Mouse (Mus musculus): ENCODE results near the gene St7. TPM values are rescaled to one million over a fixed set of nuclear protein-coding genes. Genes with fewer than 3 reads are reported as not detected.
"Not testable (repeated sequence)": the region's sequence is repeated elsewhere in the genome, so short reads cannot be mapped to it uniquely, and the experiment has no call there.

St7 gene
- polyA plus RNA-seq (2012; rRNA removed), result 7.7 and 8.9 TPM in 2 replicates

DNA sequence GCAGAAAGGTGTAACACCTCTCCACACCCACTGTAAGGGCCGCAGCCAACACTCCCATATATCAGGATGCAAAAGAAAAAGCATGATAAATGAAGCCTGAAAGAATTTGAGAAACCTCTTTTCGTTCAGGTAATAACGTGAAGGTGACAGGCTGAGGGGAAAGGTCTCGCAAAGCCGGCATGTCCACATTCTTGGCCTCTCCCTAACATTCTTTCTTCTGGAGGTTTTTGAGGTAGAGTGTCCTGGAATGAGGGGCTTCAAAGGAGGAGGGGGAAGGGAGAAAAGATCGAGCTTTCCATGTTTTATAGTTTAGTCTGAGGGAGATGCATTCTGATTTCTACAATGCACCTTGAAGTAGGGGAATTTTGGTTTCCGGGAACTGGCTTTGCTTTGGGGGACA, at the start of gene St7:
St7 (plus strand) TSS at position 287 of the 400 bp plus-strand sequence.
- WGBS, result 68% methylated on average over 7 of the region's 7 CpGs
- DNase-seq (ENCODE audit: low read depth, low spot score), result no peak

DNA sequence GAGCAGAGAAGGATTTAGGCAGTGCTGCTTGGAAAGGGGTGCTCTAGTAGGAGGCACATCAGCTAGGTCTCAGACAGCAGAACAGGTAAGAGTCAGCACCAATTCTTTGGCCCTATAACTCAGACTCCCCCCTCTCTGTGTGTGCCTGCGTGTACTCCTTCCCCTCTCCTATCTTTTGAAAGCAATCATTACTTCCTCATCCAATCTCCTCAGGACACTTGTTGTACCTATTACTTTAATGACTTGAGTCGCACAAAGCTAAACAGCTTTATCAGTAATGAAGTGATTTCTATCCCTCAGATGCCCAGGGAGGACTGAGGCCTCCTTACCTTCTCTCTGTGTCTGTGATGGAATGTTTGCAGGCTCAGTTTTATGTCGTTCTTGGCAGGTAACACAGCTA, 46.6 kb upstream of the St7 start:
- no peak for DNase-seq (ENCODE audit: low read depth, low spot score)
- 8% methylated on average over 3 of the region's 3 CpGs for WGBS

- DNase-seq (ENCODE audit: low read depth, low spot score), result no peak
- 55% methylated on average over 2 of the region's 2 CpGs for WGBS
Measured at GRCm38 (mm10) chr6:17652132-17652531, 40.6 kb upstream of the St7 start.

- WGBS, result 89% methylated on average over 2 of the region's 2 CpGs
Measured at GRCm38 (mm10) chr6:17655080-17655479, 37.7 kb upstream of the St7 start.

GRCm38 (mm10) chr6:17657308-17657707, 35.4 kb upstream of the St7 start:
- no peak for DNase-seq (ENCODE audit: low read depth, low spot score)
- WGBS, result 67% methylated on average over 1 of the region's 1 CpGs

More at GRCm38 (mm10) chr6:17655080-17655479, 37.7 kb upstream of the St7 start:
- DNase-seq (ENCODE audit: low read depth, low spot score), result no peak

GRCm38 (mm10) chr6:17665348-17665747, 27.4 kb upstream of the St7 start:
- DNase-seq (ENCODE audit: low read depth, low spot score), result no peak
- 94% methylated on average over 7 of the region's 7 CpGs for WGBS

DNA sequence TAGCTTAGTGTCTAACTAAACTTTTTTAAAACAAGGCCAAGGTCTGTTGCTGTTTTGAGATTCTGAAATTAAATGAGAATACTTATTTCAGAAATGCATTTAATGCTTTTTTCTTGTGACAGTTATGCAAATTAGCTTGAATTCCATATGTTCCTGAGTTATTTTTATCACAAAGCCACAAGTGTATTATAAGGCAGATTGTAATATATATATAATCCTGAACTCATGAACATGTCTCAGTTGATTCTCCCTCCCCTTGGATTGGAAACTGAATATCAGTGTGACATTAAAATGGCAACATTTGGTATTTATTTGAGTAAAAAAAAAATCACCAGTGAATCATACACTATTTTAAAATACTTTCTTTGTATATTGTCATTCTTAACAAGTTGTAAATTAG, 26.7 kb upstream of the St7 start:
- DNase-seq (ENCODE audit: low read depth, low spot score), result no peak

DNA sequence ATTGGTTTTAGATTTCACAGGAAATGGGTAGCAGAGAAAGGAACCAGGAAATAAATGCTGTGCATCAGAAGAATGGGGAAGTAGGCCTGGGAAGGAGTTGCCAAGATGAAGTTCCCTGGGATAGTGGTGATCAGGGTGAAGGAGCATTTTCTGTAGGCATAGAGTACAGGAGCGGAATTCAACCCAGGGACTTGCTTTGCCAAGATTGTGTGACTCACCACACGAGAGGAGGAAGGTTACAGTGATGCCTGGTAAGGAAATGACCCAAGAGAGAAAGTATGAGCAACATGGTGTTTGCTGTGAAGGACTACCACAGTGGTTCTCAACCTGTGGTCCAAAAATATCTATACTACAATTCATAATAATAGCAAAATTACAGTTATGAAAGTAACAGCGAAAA, 24.9 kb upstream of the St7 start:
- no peak for DNase-seq (ENCODE audit: low read depth, low spot score)
- WGBS, result 63% methylated on average over 3 of the region's 3 CpGs

- 87% methylated on average over 12 of the region's 12 CpGs for WGBS
- no peak for DNase-seq (ENCODE audit: low read depth, low spot score)
Measured at GRCm38 (mm10) chr6:17668334-17668733, 24.4 kb upstream of the St7 start.

GRCm38 (mm10) chr6:17669826-17670225, 22.9 kb upstream of the St7 start:
- no peak for DNase-seq (ENCODE audit: low read depth, low spot score)
- WGBS, result 79% methylated on average over 2 of the region's 2 CpGs

GRCm38 (mm10) chr6:17675019-17675756, 17.5 kb upstream of the St7 start:
- peak; percentile 58 for DNase-seq (ENCODE audit: low read depth, low spot score)
- WGBS, result 17% methylated on average over 12 of the region's 12 CpGs

DNA sequence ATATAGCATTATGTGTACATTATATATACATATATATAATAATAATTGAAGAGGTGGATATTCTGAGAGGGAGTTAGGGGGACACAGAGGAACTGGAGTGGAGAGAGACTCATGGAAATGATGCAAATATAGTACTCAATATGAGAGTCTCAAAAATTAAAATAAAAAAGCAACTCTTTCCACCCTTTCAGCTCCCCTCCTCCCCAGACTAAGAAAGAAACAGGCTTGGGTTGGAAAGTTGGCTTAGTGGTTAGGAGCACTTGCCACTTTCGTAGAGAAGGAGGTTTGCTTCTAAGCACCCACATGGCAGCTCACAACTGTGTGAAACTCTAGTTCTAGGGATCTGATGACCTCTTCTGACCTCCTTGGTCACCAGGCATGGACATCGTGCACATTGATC, 15.7 kb upstream of the St7 start:
- no peak for DNase-seq (ENCODE audit: low read depth, low spot score)
- 62% methylated on average over 2 of the region's 2 CpGs for WGBS

- 78% methylated on average over 6 of the region's 6 CpGs for WGBS
Measured at GRCm38 (mm10) chr6:17680266-17680925, 12.3 kb upstream of the St7 start.

DNA sequence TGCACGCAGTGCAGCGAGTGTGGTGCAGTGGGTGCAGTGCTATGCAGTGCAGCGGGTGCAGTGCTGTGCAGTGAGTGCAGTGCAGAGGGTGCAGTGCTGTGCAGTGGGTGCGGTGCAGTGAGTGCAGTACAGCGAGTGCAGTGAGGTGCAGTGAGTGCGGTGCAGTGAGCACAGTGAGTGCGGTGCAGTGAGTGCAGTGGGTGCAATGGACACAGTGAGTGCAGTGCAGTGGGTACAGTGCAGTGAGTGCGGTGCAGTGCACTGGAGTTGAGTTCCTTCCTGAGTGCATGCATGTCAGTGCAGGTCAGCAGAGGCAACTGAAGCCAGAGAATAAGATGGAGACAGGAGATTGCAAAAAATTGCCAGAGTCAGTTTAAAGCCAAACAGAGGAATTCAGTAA, 10.9 kb upstream of the St7 start:
- WGBS, result over 99% methylated on average over 8 of the region's 8 CpGs

More at GRCm38 (mm10) chr6:17680266-17680925, 12.3 kb upstream of the St7 start:
- DNase-seq (ENCODE audit: low read depth, low spot score), result no peak

DNA sequence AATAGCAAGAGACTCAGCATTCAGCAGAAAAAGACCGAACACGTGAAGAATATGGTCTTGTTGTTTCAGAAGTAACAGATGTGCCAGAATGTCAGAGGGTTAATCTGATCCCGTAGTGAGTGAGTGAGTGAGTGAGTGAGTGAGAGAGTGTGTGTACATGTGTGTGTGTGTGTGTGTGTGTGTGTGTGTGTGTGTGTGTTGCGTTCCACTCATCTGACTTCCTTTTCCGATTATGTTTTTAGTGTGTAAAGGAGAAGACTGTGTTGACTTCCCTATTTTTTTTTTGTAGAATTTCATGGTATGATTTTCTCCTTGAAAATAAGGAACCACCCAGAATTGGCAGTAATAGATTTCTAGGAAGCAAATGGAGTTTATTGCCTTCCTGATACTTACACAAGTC, 4.1 kb upstream of the St7 start:
- WGBS, result 19% methylated on average over 5 of the region's 5 CpGs

More for the DNA sequence above, 10.9 kb upstream of the St7 start:
- no peak for DNase-seq (ENCODE audit: low read depth, low spot score)

GRCm38 (mm10) chr6:17693726-17694549, 1.2 kb downstream of the St7 start:
- peak; percentile 16 for DNase-seq (ENCODE audit: low read depth, low spot score)
- 1% methylated on average over 97 of the region's 97 CpGs for WGBS

More for the DNA sequence above, 4.1 kb upstream of the St7 start:
- DNase-seq (ENCODE audit: low read depth, low spot score), result no peak

DNA sequence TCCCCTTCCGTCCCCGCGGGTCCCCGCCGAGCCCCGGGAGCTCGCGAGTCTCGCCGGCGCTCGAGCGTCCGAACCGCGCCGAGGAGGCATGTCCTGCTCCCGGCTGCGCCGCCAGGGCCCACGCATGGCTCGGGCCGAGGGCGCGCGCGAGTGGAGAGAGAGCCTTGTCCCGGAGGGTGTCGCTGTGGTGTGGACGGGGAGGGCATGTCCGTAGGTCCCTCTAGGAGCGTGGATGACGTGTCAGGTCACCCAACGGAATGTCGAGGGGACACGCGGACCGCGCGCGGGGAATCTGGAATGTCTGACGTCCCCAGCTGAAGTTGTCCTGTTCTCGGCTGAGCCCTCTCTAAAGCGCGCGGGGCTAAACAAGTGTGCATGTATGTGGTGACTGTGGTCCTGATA, 1.8 kb downstream of the St7 start:
- WGBS, result under 1% methylated on average over 46 of the region's 46 CpGs
- DNase-seq (ENCODE audit: low read depth, low spot score), result peak; percentile 36

DNA sequence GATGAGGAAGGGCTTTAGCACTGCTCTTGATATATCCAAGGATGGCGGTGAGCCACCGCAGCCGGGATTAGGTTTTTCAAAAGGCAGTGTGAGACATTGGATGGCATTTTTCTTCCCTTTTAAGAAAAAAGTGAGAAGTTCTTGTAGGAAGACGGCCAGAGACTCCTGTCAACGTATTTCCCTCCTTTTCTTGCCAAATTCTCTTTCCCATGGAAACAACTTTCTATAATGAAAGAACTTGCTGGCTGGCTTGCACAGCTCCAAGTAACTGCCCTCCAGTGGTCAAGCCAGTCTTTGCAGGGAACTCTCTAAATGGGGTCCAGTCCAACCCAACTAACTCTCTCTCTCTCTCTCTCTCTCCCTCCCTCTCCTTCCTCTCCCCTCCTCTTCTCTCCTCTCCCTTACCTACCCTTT, 3.6 kb downstream of the St7 start:
- no peak for DNase-seq (ENCODE audit: low read depth, low spot score)
- 62% methylated on average over 5 of the region's 5 CpGs for WGBS

- DNase-seq (ENCODE audit: low read depth, low spot score), result no peak
- 78% methylated on average over 7 of the region's 7 CpGs for WGBS
Measured at GRCm38 (mm10) chr6:17700936-17701612, 8.3 kb downstream of the St7 start.

DNA sequence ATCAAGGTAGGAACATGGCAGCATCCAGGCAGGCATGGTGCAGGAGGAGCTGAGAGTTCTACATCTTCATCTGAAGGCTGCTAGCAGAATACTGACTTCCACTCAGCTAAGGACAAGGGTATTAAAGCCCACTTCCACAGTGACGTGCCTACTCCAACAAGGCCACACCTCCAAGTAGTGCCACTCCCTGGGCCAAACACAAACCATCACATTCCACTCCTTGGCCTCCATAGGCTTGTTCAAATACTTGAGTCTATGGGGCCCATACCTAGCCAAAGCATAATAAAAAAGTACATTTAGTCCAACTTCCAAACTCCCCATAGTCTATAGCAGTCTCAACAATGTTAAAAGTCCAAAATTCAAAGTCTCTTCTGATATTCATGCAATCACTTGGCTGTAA, 11.3 kb downstream of the St7 start:
- 46% methylated on average over 1 of the region's 1 CpGs for WGBS
- not testable (repeated sequence) for DNase-seq (ENCODE audit: low read depth, low spot score)

All from large intestine, adult 2 months (tissue).